Mouse (Mus musculus) brain, embryonic 14.5 days (tissue): ENCODE measurements around the gene Hist1h2bk.

Experiments
- CTCF ChIP-seq: fragments of 200-500 bp; IDR thresholded peaks from 2 replicates; pipeline ENCODE4 v1.5.1; 2012; ENCODE audit warnings: inconsistent platforms, mild to moderate bottlenecking, moderate library complexity, borderline replicate concordance; ENCODE audit not compliant: insufficient read depth, insufficient read length; ENCODE audit errors: extremely low read depth
- POLR2A ChIP-seq: fragments of 200-500 bp; IDR thresholded peaks from 2 replicates; pipeline ENCODE4 v1.6.1; 2012; ENCODE audit warnings: mild to moderate bottlenecking, inconsistent platforms, borderline replicate concordance; ENCODE audit not compliant: poor library complexity, insufficient read depth, insufficient read length, severe bottlenecking; ENCODE audit errors: extremely low read depth

- no peak for TF ChIP-seq POLR2A
- TF ChIP-seq CTCF: peak; percentile 94
Measured at GRCm38 (mm10) chr13:22028673-22029460, 6.8 kb upstream of the Hist1h2bk start.
